Mouse (Mus musculus) heart, postnatal 0 days (tissue): ENCODE results near the gene Lpxn.

Experiments
- CTCF ChIP-seq: IDR thresholded peaks from 2 replicates; pipeline ENCODE4 v1.5.1; 2016; ENCODE audit warnings: antibody characterized with exemption, control low read depth, low read depth
- EP300 ChIP-seq: IDR thresholded peaks from 2 replicates; pipeline ENCODE4 v1.6.1; 2016; ENCODE audit warnings: antibody characterized with exemption, low read depth

GRCm38 (mm10) chr19:12756286-12756685 lies 39.7 kb upstream of the Lpxn start:
- TF ChIP-seq CTCF: no peak
- no peak for TF ChIP-seq EP300
